Mouse (Mus musculus) liver, adult 2 months (tissue): ENCODE results near the gene Spon1.

Source experiments
- CTCF ChIP-seq: fragments of 200-500 bp; IDR thresholded peaks from 2 replicates; pipeline ENCODE4 v1.5.1; 2011; ENCODE audit warnings: low read depth, low read length, control low read depth
- POLR2A ChIP-seq: fragments of 200-500 bp; IDR thresholded peaks from 2 replicates; pipeline ENCODE4 v1.6.1; 2011; ENCODE audit warnings: low read length, control low read depth; ENCODE audit not compliant: insufficient read depth; ENCODE audit errors: extremely low read depth

GRCm38 (mm10) chr7:113778546-113778945 lies 12.7 kb downstream of the Spon1 start:
- no peak for TF ChIP-seq CTCF
- no peak for TF ChIP-seq POLR2A
